Mouse (Mus musculus) C2C12 (cell line): ENCODE measurements around the gene Lmna. TPM values are rescaled to one million over a fixed set of nuclear protein-coding genes. Genes with fewer than 3 reads are reported as not detected.

Experiments used
- H3K27me3 ChIP-seq: one replicate; pipeline ENCODE4 v1.6.1; 2011; ENCODE audit not compliant: control insufficient read depth, insufficient read depth, insufficient read length
- H3K36me3 ChIP-seq: one replicate; pipeline ENCODE4 v1.6.1; 2011; ENCODE audit not compliant: control insufficient read depth, insufficient read depth
- H3K4me3 ChIP-seq: one replicate; pipeline ENCODE4 v1.5.1; 2011; ENCODE audit warnings: mild to moderate bottlenecking, control low read depth; ENCODE audit not compliant: poor library complexity, insufficient read depth, severe bottlenecking
- H3K79me2 ChIP-seq: one replicate; pipeline ENCODE4 v1.6.1; 2011; ENCODE audit not compliant: control insufficient read depth, insufficient read depth
- H3K79me3 ChIP-seq: one replicate; pipeline ENCODE4 v1.6.1; 2011; ENCODE audit warnings: low read depth, control low read depth
- H3ac ChIP-seq: one replicate; pipeline ENCODE3; 2011; ENCODE audit warnings: low read depth; ENCODE audit not compliant: control insufficient read depth, insufficient read length
- CEBPB ChIP-seq: IDR thresholded peaks from one replicate; pipeline ENCODE4 v1.6.1; 2011; ENCODE audit warnings: low read depth, mild to moderate bottlenecking, control low read depth, moderate library complexity
- CTCF ChIP-seq: IDR thresholded peaks from one replicate; pipeline ENCODE4 v1.5.1; 2011; ENCODE audit not compliant: control insufficient read depth, insufficient read depth, insufficient read length
- FOSL1 ChIP-seq: IDR thresholded peaks from one replicate; pipeline ENCODE4 v1.8.0; 2011; ENCODE audit warnings: mild to moderate bottlenecking, low read length; ENCODE audit not compliant: poor library complexity, insufficient read depth, severe bottlenecking
- MAX ChIP-seq: IDR thresholded peaks from one replicate; pipeline ENCODE4 v1.6.1; 2011; ENCODE audit warnings: mild to moderate bottlenecking, control low read depth
- MYOD1 ChIP-seq: IDR thresholded peaks from one replicate; pipeline ENCODE4 v1.6.1; 2011; ENCODE audit warnings: low read depth; ENCODE audit not compliant: control insufficient read depth, insufficient read length
- MYOG ChIP-seq: IDR thresholded peaks from one replicate; pipeline ENCODE4 v1.6.1; 2011; ENCODE audit not compliant: control insufficient read depth, insufficient read length; ENCODE audit errors: extremely low read depth
- USF1 ChIP-seq: IDR thresholded peaks from one replicate; pipeline ENCODE4 v1.6.1; 2011; ENCODE audit warnings: low read depth, mild to moderate bottlenecking, control low read depth, moderate library complexity
- polyA plus RNA-seq: library from polyadenylated mRNA; unstranded; fragments of >200 nt; fragmentation: generic; extraction: Trizol; gene quantifications from one replicate; pipeline ENCODE4 v1.2.1, GENCODE M21; 2012; ENCODE audit warnings: missing spikeins

Gene Lmna
- polyA plus RNA-seq, 1 experiment = 1,441 TPM

DNA sequence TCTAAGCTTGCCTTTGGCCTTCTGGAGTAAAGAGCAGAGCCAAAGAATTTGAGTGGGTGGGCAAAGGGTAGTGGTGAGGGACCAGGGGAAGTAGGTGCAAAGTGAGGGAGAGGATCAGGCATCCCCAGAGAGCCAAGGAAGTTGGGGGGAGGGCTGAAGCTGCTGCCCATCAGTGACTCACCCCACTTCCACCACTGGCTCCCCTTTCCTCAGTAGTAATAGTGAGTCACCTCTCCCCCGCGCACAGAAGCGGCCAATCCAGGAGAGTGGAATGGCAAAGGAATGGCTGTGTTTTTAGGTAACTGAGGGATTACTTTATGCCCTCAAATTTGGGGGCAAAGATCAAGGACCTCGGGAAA is 6.3 kb downstream of the Lmna start:
- H3K79me3 ChIP-seq = peaks cover 44% of the 10 kb centered on the region
- H3K36me3 ChIP-seq = peaks cover 32% of the 10 kb centered on the region
- H3K4me3 ChIP-seq = peak overlapping the region; percentile 100
- TF ChIP-seq CEBPB = no peak
- TF ChIP-seq USF1 = no peak
- TF ChIP-seq FOSL1 = peak; percentile 93
- no peak for TF ChIP-seq CTCF
- no peak overlapping the region for H3ac ChIP-seq
- no peaks in the 10 kb centered on the region for H3K27me3 ChIP-seq
- H3K79me2 ChIP-seq = peaks cover 52% of the 10 kb centered on the region

DNA sequence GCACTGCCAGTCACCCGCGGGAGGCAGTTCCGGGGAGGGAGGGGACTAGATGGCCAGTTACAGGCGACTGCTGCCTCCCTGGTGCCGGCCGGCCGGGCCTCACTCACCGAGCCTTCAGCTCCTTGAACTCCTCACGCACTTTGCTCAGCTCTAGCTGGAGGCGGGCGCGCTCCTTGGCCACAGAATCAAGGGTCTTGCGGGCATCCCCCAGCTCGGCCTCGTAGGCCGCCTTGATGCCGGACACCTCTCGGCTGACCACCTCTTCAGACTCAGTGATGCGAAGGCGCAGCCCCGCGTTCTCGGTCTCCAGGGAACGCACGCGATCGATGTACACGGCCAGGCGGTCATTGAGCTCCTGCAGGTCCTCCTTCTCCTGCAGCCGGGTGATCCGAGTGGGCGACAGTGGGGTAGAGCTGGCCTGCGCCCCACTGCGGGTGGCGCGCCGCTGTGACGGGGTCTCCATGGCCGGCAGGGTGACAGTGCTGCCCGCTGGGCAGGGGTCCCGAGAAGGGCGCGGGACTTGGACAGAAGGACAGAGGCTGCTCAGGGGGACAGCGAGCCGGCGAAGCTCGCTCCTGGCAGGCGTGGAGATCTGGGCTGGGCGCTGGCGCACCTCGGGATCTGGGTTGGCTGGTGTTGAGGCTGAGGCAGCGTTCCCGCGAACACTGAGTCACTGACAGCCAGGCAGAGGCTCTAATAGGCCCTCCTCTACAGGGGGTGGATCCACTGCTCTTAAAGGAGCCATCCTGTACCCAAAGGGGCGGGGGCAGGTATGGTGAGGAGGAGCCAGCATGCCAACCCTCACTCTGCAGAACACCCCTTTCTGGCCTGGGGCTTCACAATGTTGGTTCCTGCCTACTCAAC is 6.9 kb downstream of the Lmna start:
- Histone ChIP-seq H3K27me3 (no peaks in the 10 kb centered on the region), H3K36me3 (peaks cover 38% of the 10 kb centered on the region), H3K79me2 (peaks cover 58% of the 10 kb centered on the region), H3K4me3 (peak overlapping the region; percentile 100), H3ac (peak overlapping the region; percentile 86), H3K79me3 (peaks cover 50% of the 10 kb centered on the region)
- no peak for TF ChIP-seq USF1
- TF ChIP-seq FOSL1 = no peak
- peak; percentile 76 for TF ChIP-seq MAX

DNA sequence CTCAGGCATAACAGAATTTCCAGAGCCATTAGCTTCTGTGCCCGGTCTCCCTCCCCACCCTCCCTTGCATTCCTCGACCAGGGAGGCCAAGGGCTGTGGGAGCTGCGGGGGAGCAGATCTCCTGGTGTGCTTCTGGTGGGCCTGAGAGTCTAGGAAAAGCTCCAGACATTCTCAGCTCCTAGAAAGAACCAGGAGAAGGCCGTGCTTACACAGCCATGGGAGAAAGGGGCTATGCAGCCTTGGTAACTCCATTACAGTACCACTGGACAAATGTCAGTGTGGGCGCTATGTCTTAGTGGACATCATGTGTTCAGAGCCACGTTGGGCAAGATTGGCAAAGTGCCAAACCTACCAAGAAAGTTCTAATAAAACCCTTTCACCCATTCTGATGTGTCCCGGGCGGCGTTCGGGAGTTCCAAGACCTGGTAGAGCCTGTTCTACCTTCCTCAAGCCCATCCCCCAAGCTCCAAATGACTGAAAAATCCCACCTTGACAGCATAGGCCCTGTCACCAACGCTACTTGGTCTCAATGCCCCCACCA is 7.7 kb downstream of the Lmna start:
- Histone ChIP-seq H3K27me3 (no peaks in the 10 kb centered on the region), H3K79me3 (peaks cover 58% of the 10 kb centered on the region), H3K36me3 (peaks cover 46% of the 10 kb centered on the region), H3ac (peak overlapping the region; percentile 86), H3K79me2 (peaks cover 66% of the 10 kb centered on the region), H3K4me3 (peak overlapping the region; percentile 100)
- no peak for TF ChIP-seq CEBPB
- TF ChIP-seq MYOG = no peak
- no peak for TF ChIP-seq MAX

GRCm38 (mm10) chr3:88501366-88502030 is 8.3 kb downstream of the Lmna start:
- no peaks in the 10 kb centered on the region for H3K27me3 ChIP-seq
- H3K79me3 ChIP-seq = peaks cover 64% of the 10 kb centered on the region
- H3ac ChIP-seq = peak overlapping the region; percentile 86
- no peak for TF ChIP-seq MAX
- TF ChIP-seq MYOG = no peak
- no peak for TF ChIP-seq CTCF
- no peak for TF ChIP-seq FOSL1
- no peak for TF ChIP-seq MYOD1
- TF ChIP-seq CEBPB = no peak
- no peak for TF ChIP-seq USF1
- peaks cover 50% of the 10 kb centered on the region for H3K36me3 ChIP-seq
- H3K79me2 ChIP-seq = peaks cover 72% of the 10 kb centered on the region
- H3K4me3 ChIP-seq = peak overlapping the region; percentile 100

DNA sequence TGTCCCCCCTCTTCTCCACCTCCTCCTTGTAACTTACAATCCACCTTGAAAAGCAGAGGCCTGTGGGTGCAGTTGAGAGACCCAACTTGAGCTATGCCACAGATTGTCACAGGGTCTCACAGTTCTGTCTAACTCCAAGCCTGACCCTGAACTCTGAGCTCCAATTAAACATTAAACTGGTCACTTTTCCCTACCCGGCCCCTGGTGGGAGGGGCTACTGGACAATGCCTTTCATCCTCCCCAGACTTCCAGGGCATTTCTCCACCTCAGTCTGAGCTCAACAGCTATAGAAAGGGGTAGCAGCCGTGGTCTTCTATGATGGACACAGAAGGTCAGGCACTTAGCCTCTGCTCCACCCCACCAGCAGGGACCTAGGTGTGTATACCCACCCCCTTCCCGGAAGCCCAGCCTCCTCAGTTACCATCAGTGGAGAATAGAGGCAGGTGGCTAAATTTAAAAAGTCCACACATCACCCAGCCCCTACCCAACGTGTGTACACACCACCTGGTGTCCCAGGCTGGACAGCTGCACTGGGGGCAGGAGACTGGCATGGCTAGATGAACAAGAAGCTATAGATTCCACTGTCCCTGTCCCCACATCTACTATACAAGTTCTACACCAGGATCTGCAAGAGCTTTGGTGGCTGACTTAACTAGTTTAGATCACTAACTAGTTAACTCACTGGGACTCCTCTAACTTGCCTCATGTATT is 8.9 kb downstream of the Lmna start:
- Histone ChIP-seq H3K79me3 (peaks cover 71% of the 10 kb centered on the region), H3K27me3 (no peaks in the 10 kb centered on the region), H3K4me3 (peak overlapping the region; percentile 100), H3ac (peak overlapping the region; percentile 83), H3K79me2 (peaks cover 79% of the 10 kb centered on the region), H3K36me3 (peaks cover 55% of the 10 kb centered on the region)
- no peak for TF ChIP-seq MYOD1
- no peak for TF ChIP-seq USF1
- TF ChIP-seq FOSL1 = no peak
- TF ChIP-seq MAX = no peak
- no peak for TF ChIP-seq CEBPB
- no peak for TF ChIP-seq CTCF
- TF ChIP-seq MYOG = no peak
